Mouse (Mus musculus) monocyte, adult 5-6 weeks (primary cell): ENCODE data around the gene Ten1. TPM values are rescaled to one million over a fixed set of nuclear protein-coding genes. Genes with fewer than 3 reads are reported as not detected.

Experiments used
- total RNA-seq: library from RNA; stranded (forward); fragments of 200-1000, 200-491, 200-594 nt; gene quantifications from 3 replicates; pipeline ENCODE4 v1.2.3, GENCODE M21; 2017

Gene Ten1
- total RNA-seq, 1 experiment from 2014 or later, result 31.3 TPM

Other genes with a start within 250 kb of the Ten1 start
- gene Itgb4, start 224.1 kb upstream of the Ten1 start, total RNA-seq, result not detected in 3 replicates
- 3.6 to 6.4 TPM (median 5.8 TPM) in 3 replicates for gene Galk1, start 186.1 kb upstream of the Ten1 start, total RNA-seq
- 1,370 to 2,118 TPM (median 2,068 TPM) in 3 replicates for gene H3f3b, start 170.9 kb upstream of the Ten1 start, total RNA-seq
- gene Unk, start 168.5 kb upstream of the Ten1 start, total RNA-seq, result 8.3 to 18.3 TPM (median 11.6 TPM) in 3 replicates
- 27.7 to 53.1 TPM (median 29.1 TPM) in 3 replicates for gene Unc13d, start 120.9 kb upstream of the Ten1 start, total RNA-seq
- gene Wbp2, start 111.9 kb upstream of the Ten1 start, total RNA-seq, result 59.0 to 73.8 TPM (median 62.7 TPM) in 3 replicates
- not detected in 3 replicates for gene Trim47, start 71.6 kb upstream of the Ten1 start, total RNA-seq
- 13.9 to 23.1 TPM (median 20.1 TPM) in 3 replicates for gene Trim65, start 67.7 kb upstream of the Ten1 start, total RNA-seq
- gene Mrpl38, start 60.0 kb upstream of the Ten1 start, total RNA-seq, result 10.7 to 28.4 TPM (median 15.3 TPM) in 3 replicates
- gene Fbf1, start 30.7 kb upstream of the Ten1 start, total RNA-seq, result 12.9 to 31.1 TPM (median 16.4 TPM) in 3 replicates
- gene Acox1, start 190 bp downstream of the Ten1 start, total RNA-seq, result 26.1 to 35.6 TPM (median 28.5 TPM) in 3 replicates
- gene Evpl, start 39.2 kb downstream of the Ten1 start, total RNA-seq, result 0.21 TPM in 1 of 3 replicates, not detected in the others
- gene Srp68, start 75.4 kb downstream of the Ten1 start, total RNA-seq, result 18.0 to 34.3 TPM (median 25.7 TPM) in 3 replicates
- not detected in 3 replicates for gene Galr2, start 82.1 kb downstream of the Ten1 start, total RNA-seq
- gene Exoc7, start 108.4 kb downstream of the Ten1 start, total RNA-seq, result 39.7 to 67.5 TPM (median 48.1 TPM) in 3 replicates
- gene Foxj1, start 136.5 kb downstream of the Ten1 start, total RNA-seq, result 0.19 to 0.39 TPM in 2 of 3 replicates, not detected in the other
- gene Rnf157, start 214.2 kb downstream of the Ten1 start, total RNA-seq, result 8.3 to 42.3 TPM (median 19.1 TPM) in 3 replicates
- gene Ubald2, start 235.2 kb downstream of the Ten1 start, total RNA-seq, result 55.7 to 125 TPM (median 100.0 TPM) in 3 replicates